Mouse (Mus musculus) CH12.LX (cell line): Measurements from ENCODE around the gene Sgk2. TPM values are rescaled to one million over a fixed set of nuclear protein-coding genes. Genes with fewer than 3 reads are reported as not detected.

Experiments used
- DNase-seq: peaks from one replicate; pipeline ENCODE4 v3.0.0-alpha.2; 2013; ENCODE audit errors: extremely low read depth
- H3K27ac ChIP-seq: 2 replicates; pipeline ENCODE4 v1.5.1; 2012; ENCODE audit warnings: low read depth, mild to moderate bottlenecking, control low read depth, moderate library complexity; ENCODE audit not compliant: insufficient read depth
- H3K27me3 ChIP-seq: replicated peaks from 2 replicates; pipeline ENCODE3; 2012; ENCODE audit warnings: inconsistent platforms
- H3K36me3 ChIP-seq, 2 experiments: replicated peaks in 1 of 2; 2 replicates each; pipeline versions ENCODE3 to v1.6.1; 2012; ENCODE audit warnings: inconsistent platforms in 1 of 2, low read length in 1 of 2, mild to moderate bottlenecking in 1 of 2, mixed read lengths in 1 of 2, moderate library complexity in 1 of 2; ENCODE audit not compliant: control insufficient read depth in 1 of 2, insufficient read depth in 1 of 2
- H3K4me1 ChIP-seq, 2 experiments: 2 replicates each; pipeline ENCODE4 v1.6.1; 2012; ENCODE audit warnings: inconsistent platforms in 1 of 2, moderate library complexity in 1 of 2; ENCODE audit not compliant: insufficient read depth in 2 of 2, control insufficient read depth in 1 of 2
- H3K4me2 ChIP-seq: 2 replicates; pipeline ENCODE4 v1.6.1; 2012; ENCODE audit warnings: low read depth, mild to moderate bottlenecking, control low read depth; ENCODE audit not compliant: poor library complexity, insufficient read depth, severe bottlenecking
- H3K4me3 ChIP-seq, 3 experiments: fragments of 150-350 bp in 1 of 3; sonication (generic) in 1 of 3; replicated peaks in 1 of 3; 2 replicates each; pipeline versions ENCODE3 to v1.5.1; 2011 to 2012; ENCODE audit warnings: low read depth in 2 of 3, low read length in 2 of 3, mild to moderate bottlenecking in 2 of 3, moderate library complexity in 2 of 3, control low read depth in 1 of 3, improper control_type of control experiment in 1 of 3, inconsistent platforms in 1 of 3, mixed read lengths in 1 of 3; ENCODE audit not compliant: poor library complexity in 1 of 3
- H3K79me2 ChIP-seq: replicated peaks from 2 replicates; pipeline ENCODE4 v1.6.1; 2012; ENCODE audit warnings: mild to moderate bottlenecking, moderate library complexity; ENCODE audit not compliant: control insufficient read depth, poor library complexity, insufficient read depth, severe bottlenecking; ENCODE audit errors: extremely low read depth
- H3K9ac ChIP-seq: 2 replicates; pipeline ENCODE4 v1.6.1; 2012; ENCODE audit warnings: low read depth, mild to moderate bottlenecking, control low read depth, moderate library complexity; ENCODE audit not compliant: insufficient read depth
- H3K9me3 ChIP-seq: replicated peaks from 2 replicates; pipeline ENCODE3; 2012; ENCODE audit warnings: low read length, inconsistent platforms, mixed read lengths
- CTCF ChIP-seq, 2 experiments: IDR thresholded peaks in 1 of 2; conservative IDR thresholded peaks in 1 of 2; 2 replicates each; pipeline ENCODE4 v1.5.1; 2011 to 2012; ENCODE audit warnings: low read depth in 2 of 2, low read length in 2 of 2, improper control_type of control experiment in 1 of 2, inconsistent platforms in 1 of 2, mild to moderate bottlenecking in 1 of 2, moderate library complexity in 1 of 2
- E2F4 ChIP-seq: IDR thresholded peaks from 2 replicates; pipeline ENCODE4 v1.6.1; 2011; ENCODE audit warnings: low read depth, low read length, improper control_type of control experiment; ENCODE audit not compliant: insufficient replicate concordance
- JUND ChIP-seq: conservative IDR thresholded peaks from 2 replicates; pipeline ENCODE4 v1.6.1; 2011; ENCODE audit warnings: low read depth, low read length, improper control_type of control experiment
- MAZ ChIP-seq: IDR thresholded peaks from 2 replicates; pipeline ENCODE4 v1.6.1; 2012; ENCODE audit warnings: low read depth, mild to moderate bottlenecking, inconsistent platforms, low read length, improper control_type of control experiment, moderate library complexity
- NRF1 ChIP-seq: IDR thresholded peaks from 2 replicates; pipeline ENCODE4 v1.6.1; 2014; ENCODE audit warnings: low read depth, mild to moderate bottlenecking, inconsistent platforms, low read length, improper control_type of control experiment, moderate library complexity
- PAX5 ChIP-seq: IDR thresholded peaks from 2 replicates; pipeline ENCODE4 v1.6.1; 2012; ENCODE audit warnings: low read length, inconsistent platforms, mixed read lengths
- TCF12 ChIP-seq: IDR thresholded peaks from 2 replicates; pipeline ENCODE4 v1.6.1; 2014; ENCODE audit warnings: low read depth, mild to moderate bottlenecking, inconsistent platforms, low read length, improper control_type of control experiment
- USF1 ChIP-seq: IDR thresholded peaks from 2 replicates; pipeline ENCODE4 v1.6.1; 2014; ENCODE audit warnings: low read depth, mild to moderate bottlenecking, inconsistent platforms, low read length, improper control_type of control experiment
- ZMIZ1 ChIP-seq: IDR thresholded peaks from 2 replicates; pipeline ENCODE4 v1.6.1; 2012; ENCODE audit warnings: low read depth, mild to moderate bottlenecking, inconsistent platforms, low read length, improper control_type of control experiment
- dilution Hi-C: fragments of 300-500 bp; cut with MboI; formaldehyde crosslinking; loops from 2 replicates; pipeline ENCODE4 v1.14.3; 2020; ENCODE audit warnings: low sequenced_read_pairs; ENCODE audit not compliant: extremely low pct_unique_long_range_greater_than_20kb, extremely low pct_ligation_motif_present
- in situ Hi-C: fragments of 300-500 bp; cut with MboI; formaldehyde crosslinking; loops from 3 replicates; pipeline ENCODE4 v1.14.3; 2019; ENCODE audit warnings: low sequenced_read_pairs, low pct_ligation_motif_present, low pct_unique_long_range_greater_than_20kb, mixed read lengths
- polyA plus RNA-seq: library from polyadenylated mRNA; unstranded; fragments of >175 nt; gene quantifications from 2 replicates; pipeline ENCODE4 v1.2.1, GENCODE M21; 2012; ENCODE audit warnings: low read depth; ENCODE audit not compliant: insufficient read length
- total RNA-seq, 2 experiments: library from RNA; depleted of rRNA; stranded (reverse); fragments of 300-350 nt in 1 of 2; fragments of >200 nt in 1 of 2; gene quantifications; 2 replicates each; pipeline ENCODE4 v1.2.3; 2012 to 2014

The Sgk2 gene
- total and polyA plus RNA-seq, 3 experiments = not detected

DNA sequence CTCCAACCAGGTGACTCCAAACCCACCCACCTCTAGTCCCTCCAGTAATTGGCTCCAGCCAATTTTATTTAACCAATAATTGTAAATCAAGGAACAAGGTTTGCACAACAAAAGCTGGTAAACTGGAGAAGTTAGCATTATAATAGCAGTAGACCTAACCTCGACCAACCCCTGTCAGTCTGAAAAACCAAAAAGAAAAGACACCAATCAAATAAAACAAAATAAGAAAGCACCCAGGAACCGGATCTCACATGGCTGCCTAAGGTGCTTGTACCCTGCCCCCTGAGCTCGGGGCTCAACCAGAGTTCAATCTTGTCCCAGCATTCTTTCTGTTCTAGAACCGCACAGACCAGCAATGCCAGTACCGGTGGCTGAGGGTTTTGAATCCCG lies 75.0 kb downstream of the Sgk2 start:
- H3K27me3 ChIP-seq = no peaks in the 10 kb centered on the region
- no peaks in the 10 kb centered on the region for H3K9me3 ChIP-seq
- H3K4me1 ChIP-seq = peaks cover 10 to 37% of the 10 kb centered on the region in 2 experiments
- no peak for DNase-seq
- in situ Hi-C loops (no loop called here), dilution Hi-C loops (no loop called here)
- no peak overlapping the region for H3K4me3 ChIP-seq
- TF ChIP-seq CTCF (conservative IDR thresholded peaks at IDR 0.05 in 1 of 2, IDR thresholded peaks at IDR 0.05 in 1 of 2; ENCODE audit: low read depth in 2 of 2, low read length in 2 of 2) = no peak
- no peak for TF ChIP-seq NRF1
- no peak for TF ChIP-seq PAX5
- no peak for TF ChIP-seq JUND
- TF ChIP-seq E2F4 = no peak
- no peak for TF ChIP-seq USF1
- no peak for TF ChIP-seq TCF12
- no peak for TF ChIP-seq MAZ
- TF ChIP-seq ZMIZ1 = no peak
- no peak overlapping the region for H3K4me2 ChIP-seq
- no peak overlapping the region for H3K9ac ChIP-seq
- H3K27ac ChIP-seq = no peak overlapping the region
- peaks cover 18% of the 10 kb centered on the region for H3K79me2 ChIP-seq
- peaks cover 42 to 74% of the 10 kb centered on the region in 2 experiments for H3K36me3 ChIP-seq

Other genes starting within 250 kb of the Sgk2 start
- 96.3 and 144 TPM in 2 replicates for gene Srsf6, start 55.8 kb upstream of the Sgk2 start, total RNA-seq (2012; rRNA removed)
- 204 and 230 TPM in 2 replicates for gene Srsf6, start 55.8 kb upstream of the Sgk2 start, total RNA-seq (2014; rRNA removed)
- gene Srsf6, start 55.8 kb upstream of the Sgk2 start, polyA plus RNA-seq = 227 and 244 TPM in 2 replicates
- gene L3mbtl1, start 43.9 kb upstream of the Sgk2 start, total RNA-seq (2012; rRNA removed) = not detected in 2 replicates
- not detected in 2 replicates for gene L3mbtl1, start 43.9 kb upstream of the Sgk2 start, total RNA-seq (2014; rRNA removed)
- 0.09 TPM in 1 of 2 replicates, not detected in the other for gene L3mbtl1, start 43.9 kb upstream of the Sgk2 start, polyA plus RNA-seq
- 11.3 and 13.0 TPM in 2 replicates for gene Ift52, start 30.0 kb downstream of the Sgk2 start, total RNA-seq (2012; rRNA removed)
- gene Ift52, start 30.0 kb downstream of the Sgk2 start, total RNA-seq (2014; rRNA removed) = 13.1 and 14.4 TPM in 2 replicates
- 33.6 and 39.8 TPM in 2 replicates for gene Ift52, start 30.0 kb downstream of the Sgk2 start, polyA plus RNA-seq
- 38.4 and 48.0 TPM in 2 replicates for gene Mybl2, start 67.4 kb downstream of the Sgk2 start, total RNA-seq (2012; rRNA removed)
- gene Mybl2, start 67.4 kb downstream of the Sgk2 start, total RNA-seq (2014; rRNA removed) = 34.1 and 36.0 TPM in 2 replicates
- 131 and 189 TPM in 2 replicates for gene Mybl2, start 67.4 kb downstream of the Sgk2 start, polyA plus RNA-seq
- gene Gtsf1l, start 100.5 kb downstream of the Sgk2 start, total RNA-seq (2012; rRNA removed) = not detected in 2 replicates
- not detected in 2 replicates for gene Gtsf1l, start 100.5 kb downstream of the Sgk2 start, total RNA-seq (2014; rRNA removed)
- gene Gtsf1l, start 100.5 kb downstream of the Sgk2 start, polyA plus RNA-seq = not detected in 2 replicates
- not detected in 2 replicates for gene Tox2, start 215.8 kb downstream of the Sgk2 start, total RNA-seq (2012; rRNA removed)
- gene Tox2, start 215.8 kb downstream of the Sgk2 start, total RNA-seq (2014; rRNA removed) = not detected in 2 replicates
- gene Tox2, start 215.8 kb downstream of the Sgk2 start, polyA plus RNA-seq = not detected in 2 replicates